Mouse (Mus musculus) brown adipose tissue, adult 24 weeks (tissue): ENCODE data around the gene Sh2b3. TPM values are rescaled to one million over a fixed set of nuclear protein-coding genes. Genes with fewer than 3 reads are reported as not detected.

Source experiments
- H3K27ac ChIP-seq: fragments of 200-500 bp; replicated peaks from 2 replicates; pipeline ENCODE4 v1.5.1; 2012; ENCODE audit warnings: low read depth, mild to moderate bottlenecking, low read length
- H3K4me1 ChIP-seq: fragments of 200-500 bp; 2 replicates; pipeline ENCODE4 v1.6.1; 2012; ENCODE audit warnings: low read length, mixed read lengths; ENCODE audit not compliant: control insufficient read depth, insufficient read depth, insufficient read length
- H3K4me3 ChIP-seq: fragments of 200-500 bp; 2 replicates; pipeline ENCODE4 v1.5.1; 2012; ENCODE audit warnings: low read depth, mild to moderate bottlenecking, low read length, moderate library complexity; ENCODE audit not compliant: insufficient read depth
- polyA plus RNA-seq: library from polyadenylated mRNA; stranded (reverse); fragments of >200 nt; gene quantifications from 2 replicates; pipeline ENCODE4 v1.2.4, GENCODE M21; 2012; ENCODE audit not compliant: missing spikeins, insufficient read depth, insufficient read length

Sh2b3 gene
- polyA plus RNA-seq: 7.9 and 8.2 TPM in 2 replicates

DNA sequence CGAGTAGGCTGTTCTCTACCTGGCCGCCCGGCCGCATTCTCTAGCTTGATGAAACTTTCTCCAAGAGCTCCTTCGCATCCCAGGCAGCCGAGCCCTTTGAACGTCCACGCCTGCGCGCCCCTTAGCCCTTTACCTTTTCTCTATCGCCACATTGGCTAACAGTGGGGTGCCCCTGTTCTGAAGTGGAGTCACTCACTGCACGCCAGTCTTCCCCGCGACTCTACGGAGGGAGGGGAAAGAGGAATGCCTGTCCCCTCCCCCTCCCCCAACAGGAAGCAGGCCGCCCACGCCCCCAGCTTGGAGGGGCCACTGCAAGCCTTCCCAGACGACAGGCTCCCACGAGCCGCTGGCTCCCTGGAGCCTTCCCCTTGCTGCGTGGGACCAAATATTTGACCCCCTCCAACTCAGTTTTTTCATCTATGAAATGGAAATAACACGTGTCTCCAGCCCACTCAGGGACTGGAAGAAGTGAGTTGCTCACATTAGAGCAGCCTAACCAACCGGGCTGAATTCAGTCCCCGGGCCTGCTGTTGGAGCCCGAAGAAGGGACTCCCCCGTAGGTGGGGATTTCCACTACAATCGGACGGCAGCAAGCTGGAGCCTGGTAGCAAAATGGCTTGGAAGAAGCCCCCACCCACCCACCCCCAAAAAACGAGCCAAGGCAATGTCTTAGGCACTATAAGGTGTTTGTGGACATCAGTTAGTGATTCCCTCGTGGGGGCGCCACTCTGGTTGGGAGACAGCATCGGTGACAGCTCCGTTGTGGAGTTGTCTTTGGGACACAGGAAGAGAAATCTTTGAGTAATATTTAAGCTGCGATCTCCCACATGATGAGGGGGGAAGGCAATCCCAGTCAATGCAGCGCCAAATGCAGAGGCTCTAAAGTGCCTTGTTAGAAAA, at the start of gene Sh2b3:
Gene Sh2b3 (minus strand): TSS at position 206 of the 900 bp plus-strand sequence.
- H3K4me3 ChIP-seq: peak within 1 kb of the TSS; percentile 98
- H3K4me1 ChIP-seq: peaks cover 7% of the 10 kb centered on the region
- peak within 1 kb of the TSS; percentile 95 for H3K27ac ChIP-seq

DNA sequence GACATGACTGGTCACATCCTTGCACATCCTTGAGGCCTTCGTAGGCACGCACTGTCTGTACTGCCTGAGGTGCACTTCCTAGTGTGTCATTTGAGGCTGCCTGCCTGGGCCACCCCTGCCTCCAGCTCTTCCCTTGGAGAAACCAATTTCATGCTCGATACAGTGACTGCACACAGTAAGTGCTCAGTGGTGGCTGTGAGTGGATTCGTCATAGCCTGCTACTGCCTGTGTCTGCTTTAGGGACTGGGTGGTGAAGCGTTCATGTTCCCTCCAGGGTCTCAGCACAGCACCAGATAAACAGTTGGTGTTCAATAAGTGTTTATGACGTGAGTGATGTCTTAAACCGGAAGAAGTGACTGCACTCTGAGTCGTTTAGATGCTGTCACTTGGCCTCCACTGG, 45.9 kb upstream of the Sh2b3 start:
- no peaks in the 10 kb centered on the region for H3K4me1 ChIP-seq
- no peak overlapping the region for H3K27ac ChIP-seq
- no peak overlapping the region for H3K4me3 ChIP-seq

DNA sequence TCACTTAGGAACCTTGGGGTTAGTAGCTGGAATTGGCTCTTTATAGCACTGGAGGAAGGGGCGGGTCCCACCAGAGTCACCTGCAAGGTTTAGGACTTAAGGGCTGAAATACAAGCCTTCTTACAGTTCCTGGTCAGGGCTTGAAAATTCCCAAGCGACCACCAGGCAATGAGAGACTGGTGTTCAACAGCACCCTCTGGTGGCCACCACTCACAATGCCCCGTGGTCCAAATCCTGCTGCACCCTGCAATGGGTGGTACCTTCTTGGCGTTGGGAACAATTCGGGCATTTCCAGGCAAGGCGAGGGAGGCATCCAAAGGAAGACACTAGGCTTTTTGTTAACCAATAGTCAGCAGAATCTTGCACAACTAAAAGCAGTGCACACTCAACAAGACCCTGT, 41.8 kb upstream of the Sh2b3 start:
- H3K27ac ChIP-seq: no peak overlapping the region
- no peak overlapping the region for H3K4me3 ChIP-seq
- no peaks in the 10 kb centered on the region for H3K4me1 ChIP-seq

DNA sequence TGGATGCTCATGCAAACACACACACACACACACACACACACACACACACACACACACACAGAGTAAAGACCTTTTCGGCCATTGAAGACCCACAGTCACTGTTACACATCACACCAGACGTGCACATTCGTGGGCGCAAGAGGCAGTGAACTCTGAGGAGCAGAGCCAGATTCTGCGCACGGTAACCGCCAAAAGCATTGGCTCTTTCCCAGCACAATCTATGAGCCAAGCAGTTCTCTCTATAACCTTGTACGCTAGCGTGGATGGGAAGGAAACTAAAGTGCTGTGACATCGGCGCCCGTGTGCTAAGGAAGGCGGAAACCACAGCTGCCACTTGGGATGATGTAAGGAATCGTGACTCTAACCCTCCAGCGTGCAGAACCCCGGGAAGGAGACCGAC, 41.3 kb upstream of the Sh2b3 start:
- H3K27ac ChIP-seq: no peak overlapping the region
- H3K4me3 ChIP-seq: no peak overlapping the region
- no peaks in the 10 kb centered on the region for H3K4me1 ChIP-seq

DNA sequence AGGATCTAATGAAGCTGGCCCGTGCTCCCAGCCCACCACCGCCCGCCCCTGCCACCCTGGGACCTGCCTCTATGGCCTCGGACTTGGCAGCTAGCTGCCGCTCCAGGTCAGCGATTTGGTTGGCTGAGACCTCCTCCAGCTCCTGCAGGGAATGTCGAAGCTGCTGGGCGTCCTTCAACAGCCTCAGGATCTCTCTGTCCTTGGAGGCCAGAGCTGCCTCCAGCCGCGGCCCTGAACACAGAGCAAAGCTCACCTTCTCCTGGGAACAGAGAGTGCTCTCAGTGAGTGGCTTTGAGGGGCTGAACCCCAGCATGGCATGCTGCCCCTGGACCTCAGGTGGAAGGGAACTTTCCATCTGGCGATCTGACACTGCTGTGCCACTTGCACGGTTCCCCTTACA, 39.5 kb upstream of the Sh2b3 start:
- no peak overlapping the region for H3K27ac ChIP-seq
- H3K4me1 ChIP-seq: no peaks in the 10 kb centered on the region
- no peak overlapping the region for H3K4me3 ChIP-seq

DNA sequence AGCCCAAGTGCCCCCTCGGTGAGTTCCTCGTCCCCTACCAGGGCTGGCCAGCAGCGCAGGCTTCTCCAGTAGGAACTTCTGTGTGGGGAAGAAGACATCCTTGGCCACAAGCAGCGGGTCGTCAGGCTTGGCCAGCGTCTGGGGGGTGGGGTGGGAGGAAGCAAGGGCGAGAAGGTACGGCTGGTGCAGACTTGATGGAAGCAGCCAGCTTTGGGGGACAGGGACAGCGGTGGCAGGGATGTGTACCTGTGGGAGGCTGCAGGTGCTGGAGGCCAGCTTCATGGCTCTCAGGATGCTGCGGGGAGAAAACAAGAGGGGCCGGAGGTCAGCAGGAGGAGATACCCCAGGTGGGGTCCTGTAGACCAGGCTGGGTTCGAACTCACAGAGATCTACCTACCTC, 37.6 kb upstream of the Sh2b3 start:
- no peak overlapping the region for H3K4me3 ChIP-seq
- H3K4me1 ChIP-seq: no peaks in the 10 kb centered on the region
- no peak overlapping the region for H3K27ac ChIP-seq

DNA sequence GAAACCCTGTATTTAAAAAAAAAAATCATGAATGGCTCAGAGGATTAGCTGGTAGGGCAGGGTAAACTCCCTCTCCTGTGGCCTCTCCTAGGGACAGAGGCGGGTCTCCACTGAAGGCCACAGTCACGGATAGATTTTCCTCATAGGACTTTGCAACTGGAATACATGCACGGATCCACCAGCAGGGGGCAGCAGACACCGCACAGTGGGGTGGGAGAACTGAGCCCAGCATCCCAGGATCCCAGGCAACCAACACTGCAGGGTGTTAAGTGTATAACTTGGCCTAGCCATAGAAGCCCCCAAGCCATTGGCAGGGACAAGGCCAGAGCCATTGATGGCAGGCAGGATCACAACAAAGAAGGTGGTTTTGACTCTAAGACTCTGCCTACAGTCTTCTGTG, 34.7 kb upstream of the Sh2b3 start:
- Histone ChIP-seq H3K27ac (no peak overlapping the region), H3K4me1 (no peaks in the 10 kb centered on the region)

DNA sequence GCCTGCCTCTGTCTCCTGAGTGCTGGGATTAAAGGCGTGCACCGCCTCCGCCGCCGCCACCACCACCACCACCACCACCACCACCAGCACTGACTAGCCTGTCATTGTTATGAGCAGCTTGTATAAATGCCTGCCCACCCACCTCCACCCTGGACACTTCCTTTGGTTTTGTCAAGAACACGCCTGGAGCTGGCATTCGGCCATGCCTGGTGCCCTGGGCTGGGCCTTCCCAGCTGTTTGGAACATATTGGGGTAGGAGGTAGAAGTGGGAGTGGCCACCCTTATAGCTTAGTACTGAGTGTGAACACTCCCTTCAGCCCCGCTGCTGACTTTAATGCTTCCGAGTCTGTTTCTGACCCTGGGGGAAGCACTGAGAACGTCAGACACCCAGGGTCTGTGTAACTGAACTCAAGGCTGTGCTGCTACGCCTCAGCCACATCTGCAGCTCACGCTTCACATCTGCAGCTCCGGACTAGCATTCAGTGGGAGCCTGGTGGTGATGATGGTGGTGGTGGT, 34.1 kb upstream of the Sh2b3 start:
- Histone ChIP-seq H3K27ac (no peak overlapping the region), H3K4me3 (no peak overlapping the region), H3K4me1 (no peaks in the 10 kb centered on the region)

More for the DNA sequence above, 34.7 kb upstream of the Sh2b3 start:
- no peak overlapping the region for H3K4me3 ChIP-seq

DNA sequence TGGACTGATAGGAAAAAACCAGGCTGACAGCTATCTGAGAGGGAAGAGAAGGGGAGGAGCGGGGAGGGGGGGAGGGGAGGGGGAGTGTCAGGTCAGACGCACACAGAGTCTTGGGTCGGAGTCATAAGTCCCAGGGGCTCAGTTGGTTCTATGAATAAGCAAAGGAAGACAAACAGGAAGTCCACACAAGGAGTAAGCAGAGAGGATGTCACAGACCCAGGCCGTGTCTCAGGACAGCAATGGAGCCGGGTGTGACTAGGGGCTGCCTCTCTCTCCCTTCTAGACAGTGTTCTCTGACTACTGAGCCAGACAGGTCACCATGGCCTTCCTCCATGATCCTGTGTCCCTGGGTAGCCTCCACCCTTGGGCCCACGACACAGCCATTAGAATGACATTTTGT, 33.4 kb upstream of the Sh2b3 start:
- no peak overlapping the region for H3K4me3 ChIP-seq
- peak overlapping the region; percentile 82 for H3K27ac ChIP-seq
- no peaks in the 10 kb centered on the region for H3K4me1 ChIP-seq

DNA sequence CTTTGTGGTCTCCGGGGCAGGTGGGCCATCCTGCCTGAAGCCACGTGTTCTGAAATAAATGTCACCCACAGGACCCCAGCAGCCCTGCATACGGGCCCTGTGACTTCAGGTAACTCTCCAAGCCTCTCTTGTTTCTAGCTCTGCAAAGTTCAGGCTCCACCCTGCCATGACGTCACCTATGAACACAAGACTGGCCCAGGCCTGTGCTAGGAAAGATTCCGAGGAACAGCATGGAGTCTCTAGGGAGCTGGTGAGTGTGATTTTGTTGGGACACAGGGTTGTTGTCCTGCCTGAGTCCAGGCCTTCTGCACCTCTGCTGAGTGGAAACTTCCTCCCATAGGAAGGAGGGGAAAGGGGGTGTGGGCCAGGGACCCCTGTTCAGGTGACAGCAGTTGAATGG, 30.5 kb upstream of the Sh2b3 start:
- no peak overlapping the region for H3K4me3 ChIP-seq
- no peak overlapping the region for H3K27ac ChIP-seq
- no peaks in the 10 kb centered on the region for H3K4me1 ChIP-seq

DNA sequence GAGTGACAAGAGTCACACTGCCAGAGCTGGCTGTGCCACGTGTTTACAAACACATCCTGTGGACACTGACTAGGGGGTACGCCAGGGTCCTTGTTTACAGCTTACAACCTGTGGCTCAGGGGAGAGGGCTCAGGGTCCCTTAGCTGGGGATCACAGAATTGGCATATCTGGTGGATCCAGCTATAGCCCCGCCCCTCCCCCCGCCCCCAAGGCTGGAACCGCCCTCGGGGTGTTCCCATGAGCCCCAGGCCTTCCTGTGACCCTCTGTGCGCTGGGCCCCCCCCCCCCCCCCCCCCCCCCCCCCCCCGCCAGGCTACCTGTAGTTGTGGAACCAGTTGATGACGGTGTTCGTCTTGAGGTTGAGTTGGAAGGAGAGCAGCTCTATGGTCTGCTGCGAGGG, 26.9 kb upstream of the Sh2b3 start:
- Histone ChIP-seq H3K4me1 (no peaks in the 10 kb centered on the region), H3K27ac (no peak overlapping the region), H3K4me3 (no peak overlapping the region)

DNA sequence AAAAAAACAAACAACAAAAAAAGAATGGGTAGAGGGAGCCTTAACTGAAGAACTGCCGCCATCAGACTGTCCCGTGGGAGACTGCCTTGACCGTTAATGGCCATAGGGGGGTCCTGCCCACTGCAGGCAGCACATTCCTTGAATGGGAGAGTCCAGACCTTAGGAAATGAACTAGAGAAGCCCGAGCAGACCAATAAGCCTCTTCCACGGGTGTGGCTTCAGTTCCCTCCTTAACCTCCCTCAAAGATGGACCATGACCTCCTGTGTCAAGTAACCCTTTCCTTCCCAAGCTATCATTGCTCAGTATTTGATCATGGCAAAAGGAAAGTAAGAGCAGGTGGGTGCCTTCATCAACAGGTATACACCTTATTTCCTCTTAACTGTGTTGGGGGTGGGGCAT, 24.5 kb upstream of the Sh2b3 start:
- Histone ChIP-seq H3K27ac (no peak overlapping the region), H3K4me1 (no peaks in the 10 kb centered on the region)

DNA sequence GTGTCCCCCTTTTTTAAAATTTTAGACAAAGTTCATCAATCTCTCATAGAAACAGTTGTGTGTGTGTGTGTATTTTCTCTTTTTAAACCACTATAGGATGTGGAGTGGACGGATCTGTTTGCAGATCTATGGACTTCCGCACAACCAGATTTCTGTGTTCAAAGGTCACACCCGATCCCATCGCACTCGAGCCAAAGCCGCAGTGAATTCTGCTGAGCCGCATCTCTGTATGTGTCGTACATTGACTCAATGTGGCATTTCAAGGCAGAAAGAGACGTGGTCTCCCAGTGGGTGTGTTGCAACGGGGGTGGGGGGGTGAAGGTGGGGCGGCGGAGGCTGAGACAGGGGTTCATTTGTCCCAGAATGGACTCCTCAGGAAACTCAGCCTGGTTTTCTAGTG, 21.0 kb upstream of the Sh2b3 start:
- Histone ChIP-seq H3K27ac (no peak overlapping the region), H3K4me1 (no peaks in the 10 kb centered on the region), H3K4me3 (no peak overlapping the region)

More for the DNA sequence above, 24.5 kb upstream of the Sh2b3 start:
- H3K4me3 ChIP-seq: no peak overlapping the region

DNA sequence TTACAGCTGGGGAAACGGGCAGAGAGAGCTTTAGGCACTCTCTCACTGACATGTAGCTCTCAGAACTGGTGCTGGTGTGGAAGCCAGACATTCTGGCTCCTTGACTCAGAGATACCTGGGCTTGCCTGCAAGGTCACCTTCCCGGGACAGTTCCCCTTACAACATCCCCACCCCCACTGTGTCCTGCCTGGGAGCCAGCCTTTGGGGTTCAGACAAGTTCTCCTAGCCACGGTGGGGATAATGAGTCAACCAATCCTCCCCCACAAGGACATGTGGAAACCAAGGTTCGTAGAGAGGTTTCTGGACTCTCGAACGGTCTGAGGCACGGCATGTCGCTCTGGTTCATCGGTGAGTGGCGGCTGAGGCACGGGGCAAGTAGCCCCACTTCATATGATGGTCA, 19.3 kb upstream of the Sh2b3 start:
- Histone ChIP-seq H3K27ac (no peak overlapping the region), H3K4me3 (no peak overlapping the region), H3K4me1 (no peaks in the 10 kb centered on the region)

DNA sequence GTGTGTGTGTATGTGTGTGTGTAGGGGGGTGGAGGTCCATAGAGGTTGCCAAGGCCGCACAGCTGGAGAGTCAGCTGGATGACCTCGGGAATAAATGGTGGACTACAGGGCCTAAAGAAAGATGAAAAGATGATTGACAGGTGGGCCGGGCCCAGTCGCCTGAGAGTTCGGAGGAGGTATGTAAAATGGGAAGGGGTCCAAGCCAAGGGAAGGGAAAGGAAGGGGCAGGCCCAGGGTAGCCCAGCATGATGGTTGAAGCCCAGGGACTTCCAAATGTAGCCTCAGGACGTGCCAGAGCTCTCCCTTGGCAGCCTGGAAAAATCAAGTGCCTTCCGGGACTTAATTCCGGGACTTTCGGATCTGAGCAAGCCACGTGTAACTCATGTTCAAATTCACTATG, 17.3 kb upstream of the Sh2b3 start:
- no peak overlapping the region for H3K4me3 ChIP-seq
- H3K4me1 ChIP-seq: peaks cover 3% of the 10 kb centered on the region
- H3K27ac ChIP-seq: no peak overlapping the region
